Mouse (Mus musculus) megakaryocyte progenitor cell, adult 5-6 weeks (primary cell): ENCODE results near the gene Capza1. TPM values are rescaled to one million over a fixed set of nuclear protein-coding genes. Genes with fewer than 3 reads are reported as not detected.
A peak's percentile ranks its signal among the peaks of the same experiment; 100 is the strongest.
"Not testable (repeated sequence)": the region's sequence is repeated elsewhere in the genome, so short reads cannot be mapped to it uniquely, and the experiment has no call there.

Source experiments
- ATAC-seq: replicated peaks from 2 replicates; pipeline ENCODE4 v1.8.0; 2016; ENCODE audit warnings: mild to moderate bottlenecking, moderate TSS enrichment, inconsistent platforms; ENCODE audit not compliant: poor library complexity
- total RNA-seq, 2 experiments: library from RNA; stranded (forward) in 1 of 2; stranded (reverse) in 1 of 2; fragments of 157-497, 149-512 nt in 1 of 2; fragments of 200-1000 nt in 1 of 2; gene quantifications; 2 replicates each; pipeline versions ENCODE4 v1.2.3 to v1.2.4; 2015 to 2017

The Capza1 gene
- total RNA-seq (2015) (273 and 301 TPM in 2 replicates), total RNA-seq (2017) (270 and 294 TPM in 2 replicates)

DNA sequence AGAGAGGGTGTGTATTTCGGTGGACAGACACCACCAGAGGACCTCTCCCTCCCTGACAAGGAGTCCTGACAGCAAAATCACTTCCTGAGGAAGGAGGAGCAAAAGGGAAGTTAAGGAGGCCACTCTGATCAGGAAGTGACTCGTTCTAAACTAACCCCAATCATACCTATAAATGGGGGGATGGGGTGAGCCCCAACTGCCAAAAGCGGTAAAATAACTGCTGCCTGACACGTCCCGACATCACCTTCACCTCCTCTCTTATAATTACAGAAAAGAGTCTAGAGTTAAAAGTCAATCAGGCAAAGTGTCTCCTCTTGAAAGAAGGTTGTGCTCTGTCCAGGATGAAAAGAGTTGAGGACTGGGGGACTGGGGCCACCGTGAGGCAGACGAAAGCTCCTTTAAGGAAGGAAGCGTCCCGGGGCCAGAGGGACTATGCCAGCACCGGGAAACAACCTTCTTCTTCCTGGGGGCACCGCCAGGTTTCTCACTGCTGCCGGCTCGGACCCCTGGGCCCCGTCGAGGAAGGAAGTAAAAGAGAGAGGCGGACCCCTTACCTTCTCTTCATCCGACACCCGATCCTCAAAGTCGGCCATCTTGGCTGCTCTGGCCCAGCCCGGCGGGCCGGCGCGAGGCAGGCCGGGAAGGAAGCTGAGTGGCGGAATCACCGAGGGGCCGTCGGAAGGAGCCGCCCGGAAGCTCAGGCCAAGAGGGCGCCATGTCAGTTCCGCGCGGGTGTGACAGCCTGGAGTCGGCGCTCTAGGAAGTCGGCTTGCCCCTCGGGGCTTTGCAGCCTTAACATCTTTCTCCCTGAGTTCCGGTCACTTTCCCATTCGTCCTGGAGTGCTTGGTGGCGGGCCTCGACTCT is at the start of gene Capza1, which contains the start of gene St7l:
TSS of gene Capza1 (minus strand) at position 720 of the 865 bp plus-strand sequence.
TSS of gene St7l (plus strand) at position 220 of the 865 bp plus-strand sequence.
- ATAC-seq, result peak; percentile 83

- ATAC-seq, result no peak
Observed at GRCm38 (mm10) chr3:104909195-104909594, 44.9 kb upstream of the Capza1 start.

DNA sequence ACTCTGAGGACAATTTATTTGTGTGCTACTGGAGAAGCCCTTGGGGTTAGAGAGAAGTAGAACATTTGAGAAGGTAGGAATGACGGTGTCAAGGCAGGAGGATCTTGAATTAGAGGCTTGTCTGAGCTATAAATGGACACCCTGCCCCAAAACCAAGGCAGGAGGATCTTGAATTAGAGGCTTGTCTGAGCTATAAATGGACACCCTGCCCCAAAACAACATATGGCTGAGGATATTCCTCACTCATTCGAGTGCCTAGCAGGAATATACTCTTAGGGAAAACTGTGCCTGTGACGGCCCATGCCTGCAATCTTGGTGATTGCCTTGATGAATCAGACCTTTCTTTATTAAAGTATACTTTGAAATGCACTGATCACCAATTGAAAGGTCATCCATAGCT is 41.7 kb upstream of the Capza1 start:
- ATAC-seq, result no peak

GRCm38 (mm10) chr3:104905389-104905788 is 41.1 kb upstream of the Capza1 start:
- no peak for ATAC-seq

- no peak for ATAC-seq
Observed at GRCm38 (mm10) chr3:104901154-104901553, 36.8 kb upstream of the Capza1 start.

- ATAC-seq, result no peak
Observed at GRCm38 (mm10) chr3:104896141-104896540, 31.8 kb upstream of the Capza1 start.

DNA sequence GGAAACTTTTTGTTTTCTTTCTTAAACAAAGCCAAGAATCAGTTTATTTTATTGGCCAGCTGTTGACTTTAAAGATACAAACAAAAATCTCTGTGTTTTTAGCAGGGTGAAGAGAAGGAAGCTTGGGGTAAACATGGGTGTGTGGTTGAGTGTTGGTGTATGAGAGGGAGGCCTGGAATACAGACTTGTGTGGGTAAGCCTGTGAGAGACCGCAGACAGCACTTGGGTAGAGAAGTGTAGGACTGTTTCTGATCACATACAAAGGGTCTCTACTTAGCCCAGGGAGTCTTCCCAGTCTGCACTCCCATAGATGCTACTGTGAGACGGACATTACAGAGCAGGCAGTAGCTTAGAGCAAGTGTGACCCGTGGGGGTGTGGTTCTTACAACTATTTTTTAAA is 24.3 kb upstream of the Capza1 start:
- ATAC-seq, result no peak

GRCm38 (mm10) chr3:104869611-104870010 is 5.3 kb upstream of the Capza1 start:
- ATAC-seq, result no peak

- ATAC-seq, result not testable (repeated sequence)
Observed at GRCm38 (mm10) chr3:104866674-104867073, 2.4 kb upstream of the Capza1 start.

DNA sequence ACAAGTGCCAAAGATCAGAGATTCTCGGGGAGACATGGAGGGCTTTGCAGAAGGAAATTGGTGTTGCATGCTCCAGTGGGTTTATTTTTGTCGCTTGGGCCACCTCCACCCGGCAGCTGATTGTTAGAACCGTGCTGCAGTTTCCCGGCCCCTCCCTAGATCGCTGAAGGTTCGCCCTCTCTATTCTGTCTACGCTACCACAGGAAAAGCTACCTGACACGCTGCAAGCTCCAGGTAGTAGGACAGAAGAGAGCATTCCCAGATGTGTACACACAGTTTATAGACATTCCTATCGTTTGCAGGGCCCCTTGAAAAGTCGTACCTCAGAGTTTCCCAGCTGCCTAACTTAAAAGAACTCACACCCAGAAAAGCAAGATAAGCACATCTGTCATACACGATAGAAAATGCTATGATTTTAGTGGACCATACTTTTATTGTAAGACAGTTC is 1.1 kb upstream of the Capza1 start:
- ATAC-seq, result peak; percentile 10; the same call in 1 of the 2 replicates

DNA sequence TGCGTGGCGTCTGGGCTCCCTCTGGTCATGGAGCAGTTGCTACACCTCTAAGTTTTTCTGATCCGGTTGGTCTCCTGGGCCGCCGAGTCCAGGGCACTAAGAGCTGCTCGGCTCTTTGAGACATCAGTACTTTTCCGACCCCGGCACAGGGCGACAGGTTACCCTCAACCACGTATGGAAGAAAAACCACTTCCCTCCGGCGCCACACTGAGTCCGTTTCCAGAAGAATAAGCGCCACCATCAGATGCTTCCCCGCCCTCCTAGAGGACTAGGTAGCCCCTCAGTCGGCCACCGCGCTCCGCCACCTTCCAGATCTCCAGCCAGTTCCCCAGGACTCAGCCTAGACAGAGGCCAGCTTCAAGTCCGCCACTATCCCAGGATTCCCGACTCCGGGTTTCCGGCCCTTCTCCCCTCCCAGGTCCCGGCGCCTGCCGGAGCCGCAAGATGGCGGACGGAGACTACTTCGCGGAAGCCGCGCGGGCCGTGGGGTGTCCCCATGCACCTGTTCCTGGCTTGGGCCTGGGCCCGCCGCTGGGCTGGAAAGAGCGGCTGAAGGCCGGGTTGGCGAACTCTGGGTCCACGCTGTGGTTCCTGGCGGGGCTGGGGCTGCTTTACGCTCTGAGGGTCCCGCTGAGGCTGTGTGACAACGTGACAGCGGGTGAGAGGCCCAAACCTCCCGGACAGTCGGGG is 491 bp upstream of the Capza1 start:
- peak; percentile 59 for ATAC-seq

DNA sequence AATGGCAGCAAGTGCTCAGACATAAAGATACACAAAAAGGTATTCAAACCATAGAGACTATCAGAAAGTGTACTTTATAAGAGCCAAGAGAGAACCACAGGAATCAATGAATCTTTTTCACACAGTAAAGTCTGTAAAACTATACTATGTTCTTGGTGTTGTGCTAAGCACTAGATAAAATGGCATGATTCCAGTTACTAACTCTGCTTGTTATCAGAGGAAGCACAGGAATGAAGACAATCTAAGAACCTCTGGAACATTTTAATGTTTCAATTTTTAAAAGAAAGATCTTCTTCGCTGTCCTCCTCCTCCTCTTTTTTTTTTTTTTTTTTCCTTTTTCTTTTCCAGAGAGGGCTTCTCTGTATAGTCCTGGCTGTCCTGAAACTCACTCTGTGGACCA is 5.7 kb downstream of the Capza1 start:
- ATAC-seq, result peak; percentile 71

DNA sequence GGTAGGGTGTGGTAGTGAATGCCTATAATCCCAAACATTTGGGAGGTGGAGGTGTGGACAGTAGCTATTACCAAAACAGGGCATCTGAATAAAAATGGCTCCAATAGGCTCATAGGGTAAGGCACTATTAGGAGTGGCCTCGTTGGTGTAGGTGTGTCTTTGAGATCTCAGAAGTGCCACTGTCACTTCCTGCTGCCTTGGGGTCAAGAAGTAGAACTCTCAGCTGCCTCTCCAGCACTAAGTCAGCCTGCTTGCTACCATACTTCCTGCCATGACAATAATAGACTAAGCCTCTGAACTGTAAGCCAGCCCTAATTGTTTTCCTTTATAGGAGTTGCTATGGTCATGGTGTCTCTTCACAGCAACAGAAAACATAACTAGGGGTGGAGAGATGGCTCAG is 8.2 kb downstream of the Capza1 start:
- no peak for ATAC-seq

DNA sequence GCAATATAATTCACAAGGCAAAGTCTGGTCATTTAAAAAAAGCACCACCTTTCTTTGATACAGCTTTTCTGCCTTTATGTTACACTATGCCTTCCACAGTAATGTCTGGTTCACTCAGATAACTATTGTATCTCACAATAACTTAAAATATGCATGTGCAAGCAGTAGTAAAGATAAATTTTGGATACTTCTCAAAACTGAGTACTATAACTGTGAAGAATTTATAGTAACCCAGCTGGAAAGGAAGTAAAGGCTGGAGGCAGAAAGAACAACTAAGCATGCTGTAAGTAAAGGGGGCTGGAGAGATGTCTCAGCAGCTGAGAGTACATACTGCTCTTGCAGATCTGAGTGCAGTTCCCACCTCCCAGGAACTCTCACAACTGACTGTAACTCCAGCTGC is 9.4 kb downstream of the Capza1 start:
- peak; percentile 74 for ATAC-seq

DNA sequence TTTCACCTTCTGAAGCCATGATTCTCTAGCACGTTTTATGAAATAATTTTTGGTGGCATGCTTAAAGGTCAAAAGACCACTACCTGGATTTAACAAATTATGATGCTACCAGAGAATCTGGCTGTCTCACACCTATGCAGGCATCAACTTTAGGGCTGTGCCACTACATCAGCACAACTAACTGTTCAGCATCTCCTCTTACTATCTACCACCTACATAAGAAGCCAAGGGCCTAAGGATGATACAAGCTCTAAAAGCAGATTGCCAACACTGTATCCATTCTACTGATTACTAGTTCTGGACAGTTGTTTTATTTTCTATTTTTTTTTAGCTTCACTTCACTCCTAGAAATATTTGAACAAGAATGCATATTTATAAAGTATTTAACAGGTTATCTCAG is 9.8 kb downstream of the Capza1 start:
- ATAC-seq, result peak; percentile 51; the same call in 1 of the 2 replicates

- ATAC-seq, result no peak
Observed at GRCm38 (mm10) chr3:104846601-104847000, 17.7 kb downstream of the Capza1 start.

DNA sequence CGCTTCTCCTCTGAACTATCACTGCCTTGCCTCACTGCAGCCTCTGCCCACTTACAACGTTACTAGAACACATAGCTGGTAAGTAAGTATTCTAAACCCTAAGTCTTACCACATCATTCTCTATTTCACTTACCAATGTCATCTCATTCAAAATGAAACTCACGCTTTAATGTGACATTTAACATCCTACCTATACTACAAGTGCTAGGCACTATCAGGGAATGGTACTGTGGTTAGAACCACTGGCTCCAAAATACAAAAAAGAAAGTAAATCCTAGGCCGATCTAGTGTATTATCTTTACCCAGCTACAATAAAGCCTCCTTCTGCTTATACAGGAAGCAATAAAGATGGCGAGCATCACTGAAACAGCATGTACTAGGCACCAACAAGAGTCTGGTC is 23.3 kb downstream of the Capza1 start:
- no peak for ATAC-seq

GRCm38 (mm10) chr3:104835797-104836196 is 28.5 kb downstream of the Capza1 start:
- ATAC-seq, result no peak

- no peak for ATAC-seq
Observed at GRCm38 (mm10) chr3:104822413-104822812, 41.9 kb downstream of the Capza1 start.

DNA sequence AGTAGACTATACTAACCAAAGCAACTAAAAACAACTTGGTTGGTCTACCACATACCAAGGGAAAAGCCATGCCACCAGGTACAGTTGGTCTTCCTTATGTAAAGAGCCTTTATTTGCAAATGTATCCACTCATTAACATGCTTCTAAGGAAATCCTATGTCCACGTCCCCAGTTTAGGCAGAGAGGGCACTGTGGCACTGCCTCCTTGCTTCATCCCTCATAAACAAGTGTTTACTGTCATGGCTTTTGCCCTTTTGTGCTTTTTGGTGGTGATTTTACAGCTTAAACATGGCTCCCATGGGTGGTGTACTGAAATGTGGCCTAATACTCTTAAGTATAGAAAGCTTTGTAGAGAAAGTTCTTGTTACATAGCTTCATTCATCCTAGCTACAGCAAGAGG is 43.9 kb downstream of the Capza1 start:
- ATAC-seq, result no peak

GRCm38 (mm10) chr3:104818749-104819134 is 45.6 kb downstream of the Capza1 start:
- ATAC-seq, result peak; percentile 24
